Mouse (Mus musculus): ENCODE results near the gene Gm36210. TPM values are rescaled to one million over a fixed set of nuclear protein-coding genes. Genes with fewer than 3 reads are reported as not detected.

Gene Gm36210
- total and polyA plus RNA-seq, 2 experiments from 2014 or later: 0.08 to 0.88 TPM

GRCm38 (mm10) chr7:4859418-4859978 is 46.8 kb downstream of the Gm36210 start:
- WGBS: 69% methylated on average over 12 of the region's 12 CpGs
- Histone ChIP-seq H3K36me3 (replicated peaks; ENCODE audit: control insufficient read depth, insufficient read depth, low read length) (no peaks in the 10 kb centered on the region), H3K27ac (ENCODE audit: low read depth) (no peak overlapping the region), H3K27me3 (ENCODE audit: control insufficient read depth, insufficient read depth, low read length) (no peaks in the 10 kb centered on the region), H3K9me3 (replicated peaks; ENCODE audit: control insufficient read depth, low read length) (no peaks in the 10 kb centered on the region), H3K4me1 (ENCODE audit: control insufficient read depth, insufficient read depth) (0 out of 2 replicates have a peak, but pooled peaks cover 4% of the 10 kb centered on the region), H3K4me3 (ENCODE audit: low read depth, low read length) (no peak overlapping the region), H3K9ac (replicated peaks; ENCODE audit: low read depth, low read length) (no peak overlapping the region), H3K4me2 (ENCODE audit: low read depth, low read length) (no peak overlapping the region)
- TF ChIP-seq CTCF (IDR thresholded peaks at IDR 0.05; ENCODE audit: low read depth) (no peak), EP300 (IDR thresholded peaks at IDR 0.05; ENCODE audit: low read depth) (no peak)
- DNase-seq (ENCODE audit: low spot score): no peak
- no peak for ATAC-seq (ENCODE audit: insufficient read depth, low read depth)

- no peaks in the 10 kb centered on the region for H3K36me3 ChIP-seq (replicated peaks; ENCODE audit: control insufficient read depth, insufficient read depth, low read length)
- H3K4me1 ChIP-seq (ENCODE audit: control insufficient read depth, insufficient read depth): no peaks in the 10 kb centered on the region
- 61% methylated on average over 7 of the region's 7 CpGs for WGBS
- DNase-seq (ENCODE audit: low spot score) (no peak), ATAC-seq (ENCODE audit: insufficient read depth, low read depth) (no peak)
- no peaks in the 10 kb centered on the region for H3K9me3 ChIP-seq (replicated peaks; ENCODE audit: control insufficient read depth, low read length)
- TF ChIP-seq EP300 (IDR thresholded peaks at IDR 0.05; ENCODE audit: low read depth) (no peak), CTCF (IDR thresholded peaks at IDR 0.05; ENCODE audit: low read depth) (no peak)
- H3K9ac ChIP-seq (replicated peaks; ENCODE audit: low read depth, low read length): no peak overlapping the region
- no peak overlapping the region for H3K4me3 ChIP-seq (ENCODE audit: low read depth, low read length)
- H3K4me2 ChIP-seq (ENCODE audit: low read depth, low read length): no peak overlapping the region
- no peaks in the 10 kb centered on the region for H3K27me3 ChIP-seq (ENCODE audit: control insufficient read depth, insufficient read depth, low read length)
- H3K27ac ChIP-seq (ENCODE audit: low read depth): no peak overlapping the region
Observed at GRCm38 (mm10) chr7:4857321-4857720, 49.0 kb downstream of the Gm36210 start.

GRCm38 (mm10) chr7:4856508-4856907 is 49.8 kb downstream of the Gm36210 start:
- Histone ChIP-seq H3K4me1 (ENCODE audit: control insufficient read depth, insufficient read depth) (no peaks in the 10 kb centered on the region), H3K4me3 (ENCODE audit: low read depth, low read length) (no peak overlapping the region), H3K36me3 (replicated peaks; ENCODE audit: control insufficient read depth, insufficient read depth, low read length) (no peaks in the 10 kb centered on the region), H3K27me3 (ENCODE audit: control insufficient read depth, insufficient read depth, low read length) (no peaks in the 10 kb centered on the region), H3K27ac (ENCODE audit: low read depth) (no peak overlapping the region), H3K9ac (replicated peaks; ENCODE audit: low read depth, low read length) (no peak overlapping the region), H3K4me2 (ENCODE audit: low read depth, low read length) (no peak overlapping the region), H3K9me3 (replicated peaks; ENCODE audit: control insufficient read depth, low read length) (no peaks in the 10 kb centered on the region)
- TF ChIP-seq CTCF (IDR thresholded peaks at IDR 0.05; ENCODE audit: low read depth) (no peak), EP300 (IDR thresholded peaks at IDR 0.05; ENCODE audit: low read depth) (no peak)
- 78% methylated on average over 9 of the region's 9 CpGs for WGBS
- ATAC-seq (ENCODE audit: insufficient read depth, low read depth) (no peak), DNase-seq (ENCODE audit: low spot score) (no peak)

GRCm38 (mm10) chr7:4853613-4854012 is 52.7 kb downstream of the Gm36210 start:
- Histone ChIP-seq H3K4me3 (ENCODE audit: low read depth, low read length) (no peak overlapping the region), H3K36me3 (replicated peaks; ENCODE audit: control insufficient read depth, insufficient read depth, low read length) (no peaks in the 10 kb centered on the region), H3K9ac (replicated peaks; ENCODE audit: low read depth, low read length) (no peak overlapping the region), H3K27ac (ENCODE audit: low read depth) (no peak overlapping the region), H3K4me2 (ENCODE audit: low read depth, low read length) (no peak overlapping the region), H3K27me3 (ENCODE audit: control insufficient read depth, insufficient read depth, low read length) (no peaks in the 10 kb centered on the region), H3K9me3 (replicated peaks; ENCODE audit: control insufficient read depth, low read length) (no peaks in the 10 kb centered on the region), H3K4me1 (ENCODE audit: control insufficient read depth, insufficient read depth) (no peaks in the 10 kb centered on the region)
- ATAC-seq (ENCODE audit: insufficient read depth, low read depth) (no peak), DNase-seq (ENCODE audit: low spot score) (no peak)
- WGBS: 69% methylated on average over 3 of the region's 3 CpGs
- no peak for TF ChIP-seq CTCF (IDR thresholded peaks at IDR 0.05; ENCODE audit: low read depth)
- no peak for TF ChIP-seq EP300 (IDR thresholded peaks at IDR 0.05; ENCODE audit: low read depth)

- no peaks in the 10 kb centered on the region for H3K4me1 ChIP-seq (ENCODE audit: control insufficient read depth, insufficient read depth)
- 64% methylated on average over 8 of the region's 8 CpGs for WGBS
- H3K27ac ChIP-seq (ENCODE audit: low read depth): no peak overlapping the region
- H3K9me3 ChIP-seq (replicated peaks; ENCODE audit: control insufficient read depth, low read length): no peaks in the 10 kb centered on the region
- no peak overlapping the region for H3K4me2 ChIP-seq (ENCODE audit: low read depth, low read length)
- no peak for ATAC-seq (ENCODE audit: insufficient read depth, low read depth)
- DNase-seq (ENCODE audit: low spot score): no peak
- no peaks in the 10 kb centered on the region for H3K36me3 ChIP-seq (replicated peaks; ENCODE audit: control insufficient read depth, insufficient read depth, low read length)
- no peak overlapping the region for H3K9ac ChIP-seq (replicated peaks; ENCODE audit: low read depth, low read length)
- TF ChIP-seq EP300 (IDR thresholded peaks at IDR 0.05; ENCODE audit: low read depth): no peak
- TF ChIP-seq CTCF (IDR thresholded peaks at IDR 0.05; ENCODE audit: low read depth): no peak
- H3K4me3 ChIP-seq (ENCODE audit: low read depth, low read length): no peak overlapping the region
- H3K27me3 ChIP-seq (ENCODE audit: control insufficient read depth, insufficient read depth, low read length): no peaks in the 10 kb centered on the region
Observed at GRCm38 (mm10) chr7:4851315-4851688, 55.0 kb downstream of the Gm36210 start.
